Mouse (Mus musculus) E14TG2a.4 (cell line): ENCODE data around the gene Rfx3.

Experiments used
- H3K27me3 ChIP-seq: 2 replicates; pipeline ENCODE4 v1.6.1; 2014; ENCODE audit warnings: low read length, control low read depth; ENCODE audit not compliant: insufficient read depth
- H3K36me3 ChIP-seq: 2 replicates; pipeline ENCODE4 v1.6.1; 2014; ENCODE audit warnings: low read length, control low read depth; ENCODE audit not compliant: insufficient read depth
- H3K4me1 ChIP-seq: replicated peaks from 2 replicates; pipeline ENCODE4 v1.6.1; 2014; ENCODE audit warnings: low read depth, low read length, control low read depth
- H3K4me3 ChIP-seq: replicated peaks from 2 replicates; pipeline ENCODE4 v1.5.1; 2014; ENCODE audit warnings: mild to moderate bottlenecking, low read length
- H3K9me3 ChIP-seq: 2 replicates; pipeline ENCODE4 v1.6.1; 2014; ENCODE audit warnings: low read length, control low read depth
- CTCF ChIP-seq: conservative IDR thresholded peaks from 2 replicates; pipeline ENCODE4 v1.5.1; 2014; ENCODE audit warnings: low read length
- NANOG ChIP-seq: IDR thresholded peaks from 2 replicates; pipeline ENCODE4 v1.6.1; 2014; ENCODE audit warnings: borderline replicate concordance, low read length, mixed read lengths
- POU5F1 ChIP-seq: IDR thresholded peaks from 2 replicates; pipeline ENCODE4 v1.6.1; 2014; ENCODE audit warnings: low read length, borderline replicate concordance

The Rfx3 gene

GRCm38 (mm10) chr19:27838041-27838440 is 172.9 kb downstream of the Rfx3 start:
- H3K4me1 ChIP-seq: peaks cover 4% of the 10 kb centered on the region; the same call in 1 of the 2 replicates
- no peaks in the 10 kb centered on the region for H3K9me3 ChIP-seq
- H3K27me3 ChIP-seq: no peaks in the 10 kb centered on the region
- no peak overlapping the region for H3K4me3 ChIP-seq
- no peak for TF ChIP-seq POU5F1
- TF ChIP-seq CTCF: no peak
- TF ChIP-seq NANOG: no peak
- no peaks in the 10 kb centered on the region for H3K36me3 ChIP-seq

GRCm38 (mm10) chr19:27832448-27832847 is 178.5 kb downstream of the Rfx3 start:
- Histone ChIP-seq H3K36me3 (no peaks in the 10 kb centered on the region), H3K27me3 (no peaks in the 10 kb centered on the region), H3K4me3 (no peak overlapping the region), H3K4me1 (peaks cover 4% of the 10 kb centered on the region; the same call in 1 of the 2 replicates), H3K9me3 (no peaks in the 10 kb centered on the region)
- no peak for TF ChIP-seq CTCF
- no peak for TF ChIP-seq POU5F1
- TF ChIP-seq NANOG: no peak

- Histone ChIP-seq H3K9me3 (no peaks in the 10 kb centered on the region), H3K27me3 (no peaks in the 10 kb centered on the region), H3K4me1 (no peaks in the 10 kb centered on the region), H3K36me3 (no peaks in the 10 kb centered on the region), H3K4me3 (no peak overlapping the region)
- TF ChIP-seq NANOG (no peak), POU5F1 (no peak), CTCF (no peak)
These were observed 182.7 kb downstream of the Rfx3 start for GRCm38 (mm10) chr19:27828316-27828715.

GRCm38 (mm10) chr19:27817661-27818060 is 193.3 kb downstream of the Rfx3 start:
- Histone ChIP-seq H3K4me3 (no peak overlapping the region), H3K4me1 (no peaks in the 10 kb centered on the region), H3K36me3 (no peaks in the 10 kb centered on the region), H3K27me3 (no peaks in the 10 kb centered on the region), H3K9me3 (no peaks in the 10 kb centered on the region)
- TF ChIP-seq CTCF (no peak), POU5F1 (no peak)

GRCm38 (mm10) chr19:27780030-27780429 is 230.9 kb downstream of the Rfx3 start:
- H3K4me1 ChIP-seq: peaks cover 17% of the 10 kb centered on the region

GRCm38 (mm10) chr19:27770716-27771265 is 240.2 kb downstream of the Rfx3 start:
- H3K27me3 ChIP-seq: no peaks in the 10 kb centered on the region
- peaks cover 7% of the 10 kb centered on the region; the same call in 1 of the 2 replicates for H3K4me1 ChIP-seq
- no peak overlapping the region for H3K4me3 ChIP-seq
- H3K9me3 ChIP-seq: no peaks in the 10 kb centered on the region
- H3K36me3 ChIP-seq: no peaks in the 10 kb centered on the region
- TF ChIP-seq POU5F1: no peak
- TF ChIP-seq NANOG: no peak
- TF ChIP-seq CTCF: no peak

More at GRCm38 (mm10) chr19:27780030-27780429, 230.9 kb downstream of the Rfx3 start:
- Histone ChIP-seq H3K9me3 (no peaks in the 10 kb centered on the region), H3K36me3 (no peaks in the 10 kb centered on the region), H3K27me3 (no peaks in the 10 kb centered on the region), H3K4me3 (no peak overlapping the region)
- TF ChIP-seq CTCF: peak; percentile 48
- TF ChIP-seq POU5F1: no peak
- peak; percentile 74; the same call in 1 of the 2 replicates for TF ChIP-seq NANOG

GRCm38 (mm10) chr19:27768444-27768843 is 242.5 kb downstream of the Rfx3 start:
- H3K36me3 ChIP-seq: no peaks in the 10 kb centered on the region
- no peaks in the 10 kb centered on the region for H3K27me3 ChIP-seq
- no peaks in the 10 kb centered on the region for H3K9me3 ChIP-seq
- no peak for TF ChIP-seq POU5F1
- TF ChIP-seq CTCF: no peak
- no peak for TF ChIP-seq NANOG
- H3K4me1 ChIP-seq: peaks cover 7% of the 10 kb centered on the region; the same call in 1 of the 2 replicates
- H3K4me3 ChIP-seq: no peak overlapping the region

GRCm38 (mm10) chr19:27760309-27760708 is 250.7 kb downstream of the Rfx3 start:
- H3K27me3 ChIP-seq: no peaks in the 10 kb centered on the region
- no peaks in the 10 kb centered on the region for H3K4me1 ChIP-seq
- H3K4me3 ChIP-seq: no peak overlapping the region
- no peaks in the 10 kb centered on the region for H3K9me3 ChIP-seq
- TF ChIP-seq CTCF: no peak
- TF ChIP-seq NANOG: no peak
- no peak for TF ChIP-seq POU5F1
- no peaks in the 10 kb centered on the region for H3K36me3 ChIP-seq

GRCm38 (mm10) chr19:27759347-27759746 is 251.6 kb downstream of the Rfx3 start:
- TF ChIP-seq POU5F1 (no peak), NANOG (no peak), CTCF (no peak)
- H3K27me3 ChIP-seq: no peaks in the 10 kb centered on the region
- no peak overlapping the region for H3K4me3 ChIP-seq
- no peaks in the 10 kb centered on the region for H3K36me3 ChIP-seq
- no peaks in the 10 kb centered on the region for H3K4me1 ChIP-seq
- no peaks in the 10 kb centered on the region for H3K9me3 ChIP-seq
